Mouse (Mus musculus) heart, postnatal 14 days (tissue): ENCODE data around the gene Stk32c. TPM values are rescaled to one million over a fixed set of nuclear protein-coding genes. Genes with fewer than 3 reads are reported as not detected.

Source experiments
- DNase-seq, 2 experiments: peaks; one replicate each; pipeline ENCODE4 v3.0.0; 2021 to 2022
- intact Hi-C: fragments of 180-260 bp; cut with DNase I; formaldehyde crosslinking; loops from one replicate; pipeline ENCODE4 v1.15.1; 2025
- total RNA-seq, 2 experiments: library from RNA; stranded (reverse); gene quantifications; 2 replicates each; pipeline ENCODE4 v1.2.3; 2021

Gene Stk32c
- total RNA-seq, 2 experiments from 2014 or later: 1.8 to 2.7 TPM

DNA sequence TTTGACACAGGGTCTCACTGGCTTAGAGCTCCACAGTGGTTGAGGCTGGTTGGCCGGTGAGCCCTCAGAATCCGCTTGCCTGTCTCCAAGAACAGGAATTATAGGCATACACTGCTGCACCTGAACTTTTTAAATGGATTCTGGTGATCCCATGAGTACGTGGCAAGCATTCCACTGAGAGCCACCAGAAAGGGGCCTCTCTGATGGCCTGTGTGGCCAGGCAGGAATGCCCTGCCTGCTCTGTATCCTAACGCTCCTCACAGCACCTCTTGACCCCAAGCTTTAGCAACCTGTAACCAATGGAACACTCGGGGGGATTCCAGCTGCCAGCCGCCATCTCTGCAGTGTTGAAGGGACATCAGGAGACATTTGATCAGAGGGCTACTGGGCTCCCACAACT lies 1.3 kb downstream of the Stk32c start:
- DNase-seq: no peak
- intact Hi-C loops: no loop called here

DNA sequence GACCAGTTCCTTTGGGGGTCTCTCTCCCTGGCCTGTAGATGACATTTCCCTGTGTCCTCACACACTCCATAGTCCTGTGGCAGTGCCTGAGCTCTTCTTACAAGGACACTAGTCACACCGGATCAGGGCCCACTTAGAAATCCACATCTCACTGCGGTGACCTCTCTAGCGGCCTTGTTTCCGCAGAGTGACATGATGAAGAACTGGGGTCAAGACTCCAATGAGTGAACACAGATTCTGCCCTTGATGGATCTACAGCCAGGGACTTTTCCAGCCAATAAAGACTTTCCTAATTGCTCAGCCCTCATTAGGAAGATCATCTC lies 4.4 kb downstream of the Stk32c start:
- intact Hi-C loops: loop anchor here (1.0 kb wide), 1 partner anchor 89 kb away; no protein-coding TSS in a partner anchor

DNA sequence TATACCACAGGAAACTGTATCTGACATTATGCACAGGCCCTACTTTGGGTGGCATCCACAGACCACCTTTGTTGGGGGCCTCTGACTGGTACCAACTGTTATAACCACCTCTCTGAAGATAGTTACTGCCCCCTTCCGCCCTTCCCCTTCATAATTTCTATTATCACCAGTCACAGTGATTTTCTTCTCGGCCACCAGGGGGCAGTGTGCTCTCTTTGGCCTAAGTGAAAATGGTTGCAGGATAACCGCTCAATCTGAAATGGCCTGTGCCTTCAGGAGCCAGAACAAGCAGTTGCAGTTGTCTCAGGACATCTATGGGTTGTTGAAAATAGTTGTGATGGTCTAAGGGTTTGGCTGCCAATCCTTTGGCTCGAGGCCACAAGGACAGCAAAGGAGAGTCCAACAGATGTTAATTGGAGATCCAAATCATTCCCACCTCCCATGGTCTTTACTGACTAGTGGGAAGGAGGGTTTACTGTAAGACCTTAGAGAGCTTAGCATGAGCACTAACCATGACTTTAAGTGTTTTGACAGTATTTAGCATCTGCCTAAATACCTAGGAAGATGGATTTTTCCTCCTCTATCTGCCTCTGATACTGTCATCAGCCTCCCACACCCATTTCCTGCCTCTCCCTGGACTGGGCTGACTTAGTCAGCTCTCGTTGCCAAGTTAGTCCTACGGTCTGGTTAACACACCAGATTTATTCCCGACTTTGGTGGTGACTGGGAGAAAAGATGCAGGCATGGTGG lies 4.9 kb downstream of the Stk32c start:
- intact Hi-C loops: loop anchor here (1.0 kb wide), 1 partner anchor 89 kb away; no protein-coding TSS in a partner anchor
- peak; percentile 55 to 63 for DNase-seq

More for the DNA sequence above, 4.4 kb downstream of the Stk32c start:
- no peak for DNase-seq

DNA sequence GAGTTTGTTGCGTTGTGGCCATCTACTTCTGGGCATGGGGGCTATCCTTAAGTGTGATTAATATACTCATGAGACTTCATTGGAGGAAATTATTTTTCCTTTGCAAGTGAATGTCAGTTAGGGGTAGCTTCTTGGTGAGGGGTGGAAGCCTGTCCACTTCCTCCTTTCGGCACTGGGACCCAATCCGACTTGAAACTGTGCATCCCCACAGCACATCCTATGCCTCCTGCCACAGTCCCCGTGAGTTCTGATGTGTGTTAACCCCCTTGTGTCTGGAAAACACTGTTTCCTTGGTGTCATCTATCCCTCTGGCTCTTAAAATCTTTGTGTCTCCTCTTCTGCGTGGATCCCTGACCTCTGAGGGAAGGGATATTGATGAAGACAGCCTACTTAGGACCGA lies 11.9 kb downstream of the Stk32c start:
- intact Hi-C loops: loop anchor here (2.0 to 5.0 kb wide), 2 partner anchors 79 to 98 kb away; no protein-coding TSS in a partner anchor

DNA sequence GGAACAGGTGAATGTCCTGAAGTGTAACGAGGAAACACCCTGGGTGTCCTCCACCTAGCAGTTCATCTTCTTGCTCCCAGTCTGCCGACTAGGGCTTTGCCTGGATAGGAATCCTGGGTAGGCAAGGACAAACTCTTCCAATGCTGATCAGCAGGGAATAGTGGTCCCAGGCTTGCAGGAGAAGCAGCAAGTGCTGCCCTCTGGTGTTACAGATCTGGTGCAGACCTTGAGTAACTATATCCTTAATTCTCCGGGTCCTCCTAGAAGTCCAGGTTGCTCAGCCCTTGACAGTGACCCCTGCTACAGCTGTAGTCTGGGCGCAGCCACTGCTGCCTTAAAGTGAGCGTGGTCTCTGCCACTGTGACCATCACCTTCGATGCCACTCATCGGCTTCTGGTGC lies 13.0 kb downstream of the Stk32c start:
- DNase-seq: peak; percentile 63 to 82
- intact Hi-C loops: loop anchor here (2.0 to 5.0 kb wide), 2 partner anchors 78 to 99 kb away; no protein-coding TSS in a partner anchor

More for the DNA sequence above, 11.9 kb downstream of the Stk32c start:
- DNase-seq: no peak

DNA sequence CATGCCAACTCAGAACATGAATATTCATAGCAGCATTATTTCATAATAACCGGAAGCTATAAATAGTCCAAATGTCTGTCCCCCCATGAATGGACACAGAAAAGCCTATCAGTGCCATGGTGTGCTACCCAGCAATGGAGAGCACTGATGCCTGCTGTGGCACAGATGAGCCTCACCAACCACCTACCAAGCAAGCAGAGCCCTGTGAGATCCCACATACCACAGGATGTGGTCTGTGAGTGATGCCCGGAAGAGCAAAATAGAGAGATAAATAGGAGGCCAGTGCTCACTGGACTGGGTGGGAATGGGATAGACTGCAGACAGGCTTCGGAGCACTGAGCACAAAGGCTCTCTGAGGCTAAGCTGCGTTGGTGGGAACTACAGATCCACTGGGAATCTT lies 16.1 kb downstream of the Stk32c start:
- no peak for DNase-seq
- intact Hi-C loops: no loop called here

DNA sequence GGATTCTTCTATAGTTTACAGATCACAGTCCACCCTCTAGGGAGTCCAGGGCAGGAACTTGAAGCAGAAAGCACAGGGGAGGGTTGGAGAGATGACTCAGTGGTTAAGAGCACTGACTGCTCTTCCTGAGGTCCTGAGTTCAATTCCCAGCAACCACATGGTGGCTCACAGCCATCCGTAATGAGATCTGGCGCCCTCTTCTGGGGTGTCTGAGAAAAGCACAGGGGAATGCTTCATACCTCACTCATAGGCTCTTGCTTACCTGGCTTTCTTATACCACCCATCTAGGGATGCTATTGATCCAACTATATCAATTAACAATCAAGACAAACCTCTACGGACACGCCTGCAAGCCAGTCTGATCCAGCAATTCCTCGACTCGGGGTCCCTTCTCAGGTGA lies 21.5 kb downstream of the Stk32c start:
- intact Hi-C loops: no loop called here
- DNase-seq: no peak

DNA sequence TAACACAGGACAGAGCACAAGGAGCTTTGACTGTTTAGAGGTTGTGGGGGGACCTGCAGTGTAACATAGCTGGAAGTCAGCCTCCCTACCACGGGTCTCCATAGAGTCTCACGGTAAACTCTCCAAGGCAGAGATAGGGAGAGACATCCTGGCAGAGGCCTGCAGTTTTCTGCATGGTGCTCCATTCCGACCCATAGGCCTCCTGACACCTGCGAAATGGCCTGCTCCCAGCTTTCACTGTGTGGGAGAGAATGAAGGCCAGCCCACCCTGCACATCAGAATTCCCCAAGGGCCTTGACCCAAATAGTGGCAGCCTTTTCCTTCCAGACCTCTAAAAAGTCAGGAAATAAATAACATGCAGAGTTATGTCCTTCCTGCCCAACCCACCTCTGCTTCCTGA lies 22.5 kb downstream of the Stk32c start:
- no peak for DNase-seq
- intact Hi-C loops: no loop called here

DNA sequence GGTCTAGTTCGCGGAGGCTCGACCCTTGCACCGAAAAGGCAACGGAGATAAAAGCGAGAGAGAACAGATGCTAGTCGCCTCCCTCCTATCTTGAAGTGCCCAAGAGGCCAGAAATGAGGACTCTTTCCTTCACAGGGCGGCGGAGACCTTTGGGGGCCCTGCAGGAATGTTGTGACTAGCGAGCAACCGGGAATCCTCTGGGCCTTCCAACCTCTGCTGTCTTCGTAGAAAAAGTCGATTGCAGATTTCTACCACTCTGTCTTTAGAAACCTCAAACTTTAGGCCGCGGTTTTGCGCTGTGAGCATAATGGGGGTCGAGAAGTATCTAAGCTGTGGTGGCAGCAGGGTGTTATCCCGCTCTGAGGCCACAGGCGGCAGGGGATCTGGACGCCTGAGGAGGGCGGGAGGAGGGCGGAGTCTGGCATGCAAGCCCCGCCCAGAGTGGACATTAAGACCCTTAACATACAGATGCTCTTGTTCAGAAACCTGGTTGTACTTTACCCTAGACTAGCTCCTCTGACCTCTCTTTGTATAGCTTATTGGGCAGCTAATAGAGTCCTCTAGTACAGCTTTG lies 24.4 kb downstream of the Stk32c start:
- intact Hi-C loops: no loop called here
- DNase-seq: no peak

DNA sequence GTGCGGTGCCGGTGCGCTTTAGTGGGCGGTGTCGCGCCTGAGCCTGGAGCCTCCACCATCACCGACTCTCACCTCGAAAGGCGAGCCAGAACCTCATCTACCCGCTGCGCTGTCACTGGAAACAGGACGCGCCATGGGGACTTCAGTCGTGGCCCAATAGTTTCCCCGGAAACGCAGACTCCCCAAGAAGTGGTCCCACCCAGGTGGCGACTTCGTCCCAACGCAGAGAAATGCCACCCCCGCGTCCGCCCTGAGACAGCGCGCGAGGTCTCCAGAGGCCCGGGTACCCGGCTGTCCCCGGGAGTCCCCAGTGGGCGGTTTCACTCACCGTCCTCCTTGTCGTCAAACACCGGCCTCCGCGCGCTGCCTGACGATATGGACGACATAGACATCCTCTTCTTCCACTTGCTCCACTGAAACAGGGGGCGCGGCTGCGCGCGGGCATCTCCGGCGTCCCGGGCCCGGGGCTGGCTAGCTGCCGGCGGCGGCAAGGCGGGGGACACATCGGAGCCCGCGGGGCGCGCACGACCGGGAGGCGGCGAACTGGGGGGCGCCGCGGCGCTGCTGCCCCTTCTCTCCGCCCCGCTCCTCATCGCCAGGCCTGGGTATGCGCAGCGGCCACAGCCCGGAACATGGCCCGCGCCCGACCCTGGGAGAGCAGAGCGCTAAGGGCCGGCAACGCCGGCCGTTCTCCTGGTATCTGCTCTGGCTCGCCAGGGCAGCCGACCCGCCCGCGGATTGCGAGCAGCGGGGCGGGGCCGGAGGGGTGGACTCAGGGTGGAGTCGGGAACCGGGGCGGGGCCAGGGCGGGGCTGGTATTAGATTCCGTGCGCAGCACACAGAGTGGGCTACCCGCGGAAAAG lies 25.1 kb downstream of the Stk32c start:
- peak; percentile 80 to 83 for DNase-seq
- intact Hi-C loops: loop anchor here (2.0 kb wide), 1 partner anchor 29 kb away; no protein-coding TSS in a partner anchor

DNA sequence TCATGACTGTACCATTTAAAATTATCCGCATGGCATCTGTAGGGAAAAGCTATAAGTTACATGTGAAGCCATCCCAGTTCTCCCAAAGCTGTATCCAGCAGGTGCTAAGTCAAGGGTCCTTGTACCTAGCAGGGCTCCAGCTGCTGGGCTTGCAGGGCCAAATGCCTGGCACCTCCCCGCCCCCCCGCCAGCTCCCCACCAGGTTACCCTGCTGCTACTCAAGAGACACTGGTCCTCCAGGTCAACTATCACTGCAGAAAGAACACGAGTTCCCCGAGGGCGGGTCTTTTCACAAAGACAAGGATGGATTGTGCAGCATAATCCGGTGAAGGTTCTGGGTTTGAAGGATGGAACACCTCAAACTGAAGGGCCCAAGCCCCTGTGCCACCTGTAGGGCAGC lies 25.8 kb downstream of the Stk32c start:
- intact Hi-C loops: loop anchor here (2.0 kb wide), 1 partner anchor 28 kb away; no protein-coding TSS in a partner anchor
- DNase-seq: no peak

DNA sequence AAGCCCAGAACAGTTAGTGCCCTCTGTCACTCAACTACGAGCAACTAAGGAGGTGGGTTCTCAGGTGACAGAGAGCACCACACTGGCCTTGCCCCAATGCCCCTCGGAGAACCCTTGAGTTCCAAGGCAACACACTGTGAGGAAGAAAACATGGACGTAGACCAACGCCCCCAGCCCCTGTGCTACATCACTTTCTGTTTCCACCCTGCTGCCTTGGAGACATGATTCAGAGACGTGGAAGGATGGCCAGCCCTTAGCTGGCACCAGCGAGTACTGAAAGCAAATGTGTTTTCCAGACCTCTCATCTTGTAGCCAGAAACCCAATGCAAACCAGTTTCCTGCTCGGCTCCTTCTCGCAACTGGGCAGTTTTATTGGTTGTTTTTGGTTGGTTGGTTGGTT lies 26.7 kb downstream of the Stk32c start:
- DNase-seq: no peak
- intact Hi-C loops: loop anchor here (2.0 kb wide), 1 partner anchor 28 kb away; no protein-coding TSS in a partner anchor

DNA sequence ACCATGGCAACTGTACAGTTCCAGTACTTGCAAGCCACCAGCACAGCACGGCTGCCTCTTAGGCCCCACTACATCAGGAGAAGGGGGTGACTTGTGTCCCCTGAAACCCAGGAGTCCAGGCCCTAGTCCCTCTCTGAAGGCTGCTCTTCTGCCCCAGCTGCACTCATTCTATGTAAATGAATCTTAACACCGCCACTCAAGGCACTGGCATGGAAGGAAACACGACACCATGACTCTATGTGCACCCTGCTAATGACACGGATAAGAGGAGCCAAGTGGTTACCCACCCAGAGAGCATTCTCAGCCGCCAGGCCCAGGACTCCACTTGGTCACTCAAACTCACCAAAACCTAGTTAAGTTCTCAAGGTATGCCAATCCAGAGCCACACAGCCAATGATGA lies 27.1 kb downstream of the Stk32c start:
- intact Hi-C loops: loop anchor here (2.0 kb wide), 1 partner anchor 27 kb away; no protein-coding TSS in a partner anchor

DNA sequence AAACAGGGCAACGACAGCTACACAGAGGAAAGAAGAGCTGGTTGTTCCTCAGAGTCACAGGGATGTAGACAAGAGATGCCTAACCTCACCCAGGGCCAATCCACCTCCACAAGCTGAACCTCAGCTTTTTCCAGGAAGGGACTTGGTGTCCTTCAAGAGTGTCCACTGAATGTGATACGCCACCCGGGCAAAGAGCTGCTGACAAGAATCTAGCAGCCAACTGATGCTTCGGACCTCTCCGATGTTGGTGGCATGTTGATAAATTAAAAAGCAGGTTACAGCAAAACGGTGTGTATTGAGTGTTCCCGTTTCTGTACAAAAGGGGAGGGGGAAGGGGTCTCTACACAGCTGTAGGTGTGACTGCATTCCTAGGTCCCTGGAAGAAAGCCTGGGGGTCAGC lies 28.3 kb downstream of the Stk32c start:
- intact Hi-C loops: no loop called here
- DNase-seq: no peak

More for the DNA sequence above, 27.1 kb downstream of the Stk32c start:
- no peak for DNase-seq

DNA sequence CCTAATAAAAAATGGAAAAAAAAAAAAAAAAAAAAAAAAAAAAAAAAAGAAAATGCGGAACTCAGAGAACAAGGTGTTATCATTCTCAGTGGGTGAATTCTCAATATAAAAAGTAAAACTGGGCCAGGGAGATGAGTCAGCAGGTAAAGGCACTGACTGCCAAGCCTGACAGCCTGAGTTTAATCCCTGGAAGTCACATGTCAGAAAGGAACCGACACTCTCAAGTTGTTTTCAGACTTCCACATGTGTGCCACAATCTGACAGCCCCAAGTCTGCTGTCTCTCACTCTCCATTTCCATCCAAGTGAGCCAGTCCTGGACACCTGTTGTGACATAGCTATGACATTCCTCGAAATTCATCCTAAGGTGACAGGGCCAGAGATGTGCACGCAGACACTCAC lies 28.7 kb downstream of the Stk32c start:
- intact Hi-C loops: no loop called here
- DNase-seq: no peak

DNA sequence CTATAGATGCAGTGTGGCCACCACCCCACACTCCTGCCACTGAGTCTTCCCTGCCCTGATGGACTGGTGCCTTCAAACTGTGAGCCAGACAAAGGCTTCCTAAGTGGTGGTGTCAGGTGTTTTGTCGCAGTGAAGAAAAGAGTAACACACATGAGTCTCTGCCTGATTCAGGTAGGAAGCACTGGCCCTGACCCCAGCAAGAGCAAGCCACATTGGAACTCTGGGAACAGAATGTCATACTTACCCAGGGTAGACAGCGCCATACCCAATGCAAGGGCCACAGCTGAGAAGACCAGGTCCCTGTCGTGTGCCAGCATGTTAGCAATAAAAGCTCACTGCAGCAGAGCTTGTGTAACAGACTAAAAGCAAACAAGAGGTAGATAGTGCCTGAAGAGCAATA lies 33.0 kb downstream of the Stk32c start:
- no peak for DNase-seq
- intact Hi-C loops: no loop called here

DNA sequence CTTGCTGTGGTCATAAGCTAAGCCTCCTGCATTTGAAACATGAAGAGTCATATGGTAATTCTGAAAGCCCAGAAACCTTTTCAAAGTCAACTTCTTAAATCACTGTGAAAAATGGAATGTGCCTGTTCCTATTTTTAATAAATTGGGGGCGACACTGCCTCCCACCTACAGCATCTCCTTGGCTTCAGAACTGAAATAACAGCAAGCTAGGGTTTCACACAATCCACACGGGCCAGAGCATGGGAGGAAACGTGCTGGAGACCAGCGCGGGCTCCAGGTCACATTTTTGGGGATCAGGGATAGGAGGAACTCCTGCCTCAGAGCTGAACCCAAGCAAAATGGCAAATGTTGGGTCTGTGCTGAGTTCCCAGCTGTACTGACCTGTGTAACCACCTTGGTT lies 33.8 kb downstream of the Stk32c start:
- no peak for DNase-seq
- intact Hi-C loops: no loop called here

DNA sequence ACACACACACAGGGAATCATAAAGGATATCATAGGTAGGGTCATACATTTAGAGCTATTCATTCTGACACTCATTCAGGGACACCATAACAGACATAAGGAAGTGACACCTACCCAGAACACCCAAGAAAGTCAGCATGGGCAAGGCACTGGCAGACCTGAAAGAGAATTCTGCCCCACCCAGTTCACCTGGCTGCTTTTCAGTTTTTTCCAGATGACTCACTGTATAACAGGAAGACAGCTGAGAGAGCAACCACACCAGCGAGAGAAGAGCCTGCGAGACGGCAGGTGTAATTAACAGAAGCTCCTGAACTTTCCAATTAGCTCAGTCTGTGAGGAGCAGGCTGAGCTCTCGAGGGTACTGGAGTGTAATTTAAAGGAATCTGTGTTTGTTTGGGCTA lies 44.0 kb downstream of the Stk32c start:
- DNase-seq: no peak
- intact Hi-C loops: no loop called here

DNA sequence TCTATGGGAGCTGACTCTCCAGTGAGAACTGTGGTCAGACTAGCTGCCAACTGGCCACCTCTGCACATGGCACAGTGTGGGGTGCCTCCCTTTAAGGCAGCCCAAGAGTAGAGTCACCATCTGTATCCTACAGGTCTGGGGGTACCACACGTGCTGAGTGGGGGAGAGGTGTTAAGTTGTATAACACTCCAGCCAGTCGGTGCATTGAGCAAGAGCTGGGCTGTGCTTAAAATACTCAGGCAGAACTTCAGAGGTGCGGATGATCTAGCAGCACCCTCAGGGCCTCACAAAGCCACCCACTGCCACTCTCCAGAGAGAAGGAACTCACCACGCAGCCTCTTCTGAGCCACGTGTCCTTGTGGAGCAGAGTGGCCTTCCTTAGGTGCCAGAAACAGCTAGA lies 48.7 kb downstream of the Stk32c start:
- DNase-seq: no peak
- intact Hi-C loops: no loop called here

DNA sequence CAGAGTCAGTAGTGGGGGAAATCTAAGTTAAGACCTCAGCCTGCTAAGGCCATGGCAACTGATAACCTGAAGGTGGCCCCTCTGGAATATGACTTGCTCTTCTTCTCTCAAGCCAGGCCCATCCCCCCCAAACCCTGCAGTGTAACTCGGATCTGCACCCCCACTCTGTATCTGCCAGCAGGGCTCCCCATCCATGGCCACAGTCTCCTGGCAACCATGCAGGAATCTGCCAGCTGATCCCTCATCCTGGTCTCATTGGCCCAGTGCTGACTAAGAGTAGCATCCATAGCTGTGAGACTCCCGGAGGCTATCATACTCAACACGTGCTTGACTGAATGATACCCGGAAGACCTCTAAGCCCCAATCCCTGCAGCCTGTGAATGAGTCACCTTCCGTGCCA lies 54.2 kb downstream of the Stk32c start:
- intact Hi-C loops: loop anchor here (2.0 kb wide), 1 partner anchor 28 kb away; no protein-coding TSS in a partner anchor

DNA sequence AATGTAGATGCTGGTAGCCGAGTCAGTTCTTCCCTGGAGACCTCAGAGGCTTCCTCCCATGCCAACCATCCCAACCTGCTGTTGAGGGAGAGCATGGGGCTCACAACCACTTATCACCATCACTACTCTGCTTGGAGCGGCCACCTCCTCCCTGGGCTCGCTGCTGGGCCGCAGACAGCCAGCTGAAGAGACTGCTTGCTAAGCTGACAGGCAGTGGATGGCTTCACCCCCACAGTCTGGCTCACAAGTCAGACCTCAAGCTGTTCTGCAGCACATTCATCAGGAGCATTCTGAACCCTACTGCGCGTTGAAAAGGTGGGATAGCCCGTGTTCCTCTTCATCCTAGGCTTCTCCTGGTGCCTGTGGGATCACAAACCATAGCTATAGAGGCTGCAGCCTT lies 54.6 kb downstream of the Stk32c start:
- no peak for DNase-seq
- intact Hi-C loops: loop anchor here (2.0 kb wide), 1 partner anchor 28 kb away; no protein-coding TSS in a partner anchor

More for the DNA sequence above, 54.2 kb downstream of the Stk32c start:
- DNase-seq: no peak
